Mouse (Mus musculus) ovary, adult 18-20 months (tissue): Measurements from ENCODE around the gene Immp2l.
A peak's percentile ranks its signal among the peaks of the same experiment; 100 is the strongest.

Source experiments
- DNase-seq: peaks from one replicate; pipeline ENCODE4 v3.0.0; 2022; ENCODE audit warnings: low spot score, mixed read lengths

The Immp2l gene

DNA sequence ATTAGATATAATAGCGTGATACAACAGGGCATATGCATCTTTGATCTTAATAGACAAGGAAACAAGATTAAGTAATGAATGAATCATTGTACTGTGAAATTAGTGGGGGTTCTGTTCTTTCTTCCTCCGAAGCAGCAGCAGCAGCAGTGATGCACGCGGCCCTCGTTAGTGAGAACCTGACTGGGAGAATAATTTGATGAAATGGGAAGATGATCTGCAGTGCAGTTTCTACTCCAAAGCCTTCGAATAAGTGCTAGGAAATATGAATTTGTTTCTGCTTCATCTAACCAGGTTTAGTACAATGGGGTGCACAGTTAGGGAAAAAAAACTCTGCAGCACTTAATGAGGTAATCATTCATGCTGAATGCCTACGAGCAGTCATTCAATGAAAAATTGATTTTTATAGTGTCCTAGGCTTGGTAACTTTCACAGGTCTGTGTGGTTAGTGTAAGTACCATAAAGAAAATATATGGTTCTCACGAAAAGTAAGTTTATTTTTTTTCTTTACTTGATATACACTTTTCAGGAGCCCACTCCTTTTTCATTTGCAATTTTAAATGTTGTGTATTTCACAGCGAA is 401.3 kb downstream of the Immp2l start:
- no peak for DNase-seq

DNA sequence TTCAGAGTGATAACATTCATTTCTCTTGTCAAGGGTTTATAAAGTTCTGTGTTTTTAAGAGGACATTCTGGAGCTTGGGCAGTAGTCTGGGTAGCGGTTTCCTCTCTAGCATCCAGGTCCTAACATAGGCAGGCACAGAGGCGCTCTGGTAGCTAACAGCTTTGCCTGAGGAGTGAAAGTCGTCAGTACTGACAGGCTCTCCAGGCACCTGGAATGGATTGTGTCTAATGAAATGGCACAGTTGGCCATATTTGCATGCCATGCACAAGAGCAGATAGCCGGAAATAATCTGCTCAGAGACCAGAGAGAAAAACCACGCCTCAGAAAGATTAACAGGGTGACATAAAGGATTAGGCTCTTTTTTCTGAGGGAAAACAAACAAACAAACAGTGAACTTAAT is 403.6 kb downstream of the Immp2l start:
- no peak for DNase-seq

DNA sequence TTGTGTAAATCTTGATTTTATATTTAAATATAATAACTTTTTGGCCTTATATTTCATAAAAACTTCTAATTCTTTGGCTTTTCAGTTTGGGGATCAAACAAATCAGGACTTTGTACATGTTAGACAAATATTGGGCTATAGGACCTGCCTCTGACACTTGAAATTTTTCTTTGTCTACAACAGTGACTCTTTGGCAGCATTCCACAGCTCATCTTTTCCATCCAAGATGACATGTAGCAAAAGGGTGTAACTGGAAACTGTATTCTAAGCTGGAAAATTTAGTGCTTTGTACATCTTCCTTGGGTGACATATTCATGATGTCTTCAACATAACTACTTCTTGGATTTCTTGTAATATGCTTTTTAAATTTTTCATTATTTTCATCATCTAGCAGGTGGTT is 404.9 kb downstream of the Immp2l start:
- no peak for DNase-seq

DNA sequence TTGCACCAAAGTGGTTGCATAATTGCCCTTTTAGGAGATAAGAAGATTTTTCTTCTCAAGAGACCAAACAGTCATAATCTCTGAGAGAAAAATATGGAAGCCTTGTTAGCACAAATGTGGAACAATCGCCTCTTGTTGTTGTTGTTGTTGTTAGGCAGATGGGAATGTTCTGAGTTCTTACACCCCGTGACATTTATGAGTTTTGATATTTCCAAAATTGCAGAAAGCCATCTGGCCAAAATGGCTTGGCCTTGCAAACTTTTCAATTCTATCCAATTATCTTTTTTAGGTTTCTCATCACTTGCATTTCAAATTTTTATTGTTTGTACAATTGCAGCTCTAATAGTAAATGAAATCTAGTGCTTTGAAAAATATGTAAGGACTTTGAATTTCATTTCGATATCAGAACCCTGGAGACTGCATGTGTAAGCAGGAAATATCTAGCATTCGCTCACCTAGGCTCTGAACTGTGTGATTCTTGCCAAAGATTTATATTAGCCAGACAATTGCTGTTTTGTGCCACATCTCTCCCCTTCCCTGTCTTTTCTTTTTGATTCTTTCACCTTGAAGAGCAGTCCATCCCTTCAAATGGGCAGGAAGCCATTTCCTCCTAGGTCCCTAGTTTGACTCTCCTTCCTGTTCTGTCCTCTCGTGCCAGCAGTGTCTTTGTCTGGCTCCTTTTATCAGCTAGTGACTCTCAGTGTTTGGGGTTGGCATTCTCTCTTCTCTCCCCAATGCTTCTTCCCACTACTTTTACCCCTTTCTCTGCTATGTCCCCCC is 412.5 kb downstream of the Immp2l start:
- no peak for DNase-seq

DNA sequence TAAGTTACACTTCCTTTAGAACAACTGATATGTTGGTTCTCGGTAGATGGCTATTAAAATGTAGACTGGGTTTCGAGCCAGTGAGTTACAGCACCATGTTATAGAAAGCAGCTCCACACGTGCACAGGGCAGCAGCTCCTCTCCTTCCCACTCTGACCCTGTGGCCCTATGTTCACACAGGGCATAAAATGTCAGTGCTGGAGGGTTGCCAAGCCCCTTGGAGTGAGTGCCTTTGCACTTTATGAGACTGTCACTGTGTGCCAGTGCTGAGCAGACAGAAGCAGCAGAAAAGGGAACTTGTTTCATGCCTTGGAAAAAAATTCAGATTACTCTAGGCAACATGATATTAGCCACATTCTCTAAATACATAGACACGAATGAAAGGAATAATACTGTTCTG is 414.6 kb downstream of the Immp2l start:
- no peak for DNase-seq

DNA sequence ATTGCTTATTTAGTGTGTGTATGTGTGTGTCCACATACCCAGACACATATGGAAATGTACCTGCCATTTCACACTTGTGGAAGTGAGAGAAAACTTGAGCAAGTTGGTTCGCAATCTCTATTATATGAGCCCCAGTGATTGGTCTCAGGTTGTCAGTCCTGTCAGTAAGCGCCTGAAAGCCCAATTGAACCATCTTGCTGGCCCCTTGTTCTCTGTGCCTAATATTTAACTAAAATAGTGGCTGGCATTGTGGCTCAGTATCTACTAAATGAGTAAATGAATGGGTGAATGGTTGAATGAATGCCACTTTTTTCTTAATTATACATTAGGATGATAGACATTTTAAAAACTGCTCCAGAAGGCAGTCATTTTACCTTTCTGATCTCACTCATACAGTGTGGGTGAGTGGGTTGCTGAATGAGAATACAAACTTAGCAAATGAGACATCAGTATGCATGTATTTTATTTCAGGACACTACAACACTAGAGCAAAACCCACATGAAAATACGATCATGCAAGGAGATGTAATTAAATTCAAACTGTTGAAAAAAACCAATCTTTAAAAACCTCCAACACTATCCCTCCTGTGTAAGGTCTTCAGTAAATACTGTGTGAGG is 444.6 kb downstream of the Immp2l start:
- DNase-seq, result no peak

DNA sequence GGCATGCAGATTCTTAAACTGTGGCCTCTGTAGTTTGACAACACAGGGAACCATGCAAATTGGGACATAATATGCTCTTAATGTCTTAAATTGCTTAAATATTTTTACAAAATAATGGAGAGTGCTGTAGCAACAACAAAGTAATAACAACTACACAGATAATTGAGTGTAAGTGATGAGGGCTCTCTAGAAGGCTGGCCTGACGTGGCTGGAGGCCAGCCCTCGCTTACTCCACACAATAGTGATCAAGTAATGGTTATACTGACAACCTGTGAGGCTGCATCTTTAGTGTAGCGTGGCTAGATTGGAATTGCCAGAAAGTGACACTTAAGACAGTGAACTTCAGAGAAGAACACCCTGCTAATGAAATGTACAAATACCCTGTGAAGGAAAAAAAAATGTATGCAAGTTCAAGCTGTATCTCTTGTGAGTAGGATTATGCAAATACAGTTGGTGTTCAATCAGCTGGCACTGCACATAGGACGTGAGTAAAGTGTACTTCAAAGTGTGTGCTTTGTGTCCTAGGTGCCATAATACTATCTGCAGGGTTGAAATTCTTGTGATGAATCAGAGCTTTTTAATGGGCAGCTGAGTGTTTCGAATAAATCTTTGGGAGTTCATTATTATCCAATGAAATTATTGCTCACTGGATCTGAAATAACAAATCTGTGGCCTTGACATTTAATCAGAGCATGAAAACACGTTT is 445.4 kb downstream of the Immp2l start:
- DNase-seq, result no peak

DNA sequence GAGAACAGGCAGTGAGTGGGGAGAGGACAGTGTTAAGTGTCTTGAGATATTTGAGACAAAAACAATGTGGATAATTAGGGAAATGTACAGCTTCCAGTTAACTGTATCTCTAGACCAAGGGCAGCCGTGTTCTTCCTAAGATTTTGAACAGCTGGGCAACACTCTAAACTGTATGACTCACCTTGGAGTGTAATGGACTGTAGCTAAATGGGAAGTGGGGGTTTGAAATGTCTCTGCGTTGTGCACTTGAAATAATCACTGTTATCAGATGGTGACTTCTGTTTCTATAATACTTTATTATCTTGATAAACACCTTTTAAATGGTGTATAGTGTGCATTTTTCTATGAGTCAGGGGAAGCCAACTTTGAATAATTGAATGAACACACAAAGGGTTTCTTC is 457.6 kb downstream of the Immp2l start:
- no peak for DNase-seq

DNA sequence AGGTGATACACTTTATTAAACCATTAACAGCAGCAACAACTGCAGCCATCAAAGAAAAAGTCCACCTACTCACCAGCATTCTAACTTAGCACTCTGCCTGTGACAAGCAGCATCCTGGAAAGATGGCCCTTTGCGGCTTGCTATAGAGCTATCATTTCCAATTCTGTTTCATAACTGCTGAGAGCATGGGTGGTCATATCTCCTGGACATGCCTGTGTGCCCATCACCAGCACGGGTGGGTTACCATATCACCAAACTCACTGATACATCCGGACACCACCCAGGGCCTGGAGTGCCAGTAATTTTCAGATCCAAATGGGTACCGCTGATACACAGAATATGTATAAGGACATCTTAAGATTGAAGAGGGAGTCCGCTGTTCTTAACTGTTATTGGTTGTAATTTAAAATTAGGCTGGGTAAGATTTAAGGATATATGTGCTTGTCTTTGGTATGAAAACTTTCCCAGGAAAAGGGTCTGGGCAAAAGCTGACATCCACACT is 459.3 kb downstream of the Immp2l start:
- no peak for DNase-seq

DNA sequence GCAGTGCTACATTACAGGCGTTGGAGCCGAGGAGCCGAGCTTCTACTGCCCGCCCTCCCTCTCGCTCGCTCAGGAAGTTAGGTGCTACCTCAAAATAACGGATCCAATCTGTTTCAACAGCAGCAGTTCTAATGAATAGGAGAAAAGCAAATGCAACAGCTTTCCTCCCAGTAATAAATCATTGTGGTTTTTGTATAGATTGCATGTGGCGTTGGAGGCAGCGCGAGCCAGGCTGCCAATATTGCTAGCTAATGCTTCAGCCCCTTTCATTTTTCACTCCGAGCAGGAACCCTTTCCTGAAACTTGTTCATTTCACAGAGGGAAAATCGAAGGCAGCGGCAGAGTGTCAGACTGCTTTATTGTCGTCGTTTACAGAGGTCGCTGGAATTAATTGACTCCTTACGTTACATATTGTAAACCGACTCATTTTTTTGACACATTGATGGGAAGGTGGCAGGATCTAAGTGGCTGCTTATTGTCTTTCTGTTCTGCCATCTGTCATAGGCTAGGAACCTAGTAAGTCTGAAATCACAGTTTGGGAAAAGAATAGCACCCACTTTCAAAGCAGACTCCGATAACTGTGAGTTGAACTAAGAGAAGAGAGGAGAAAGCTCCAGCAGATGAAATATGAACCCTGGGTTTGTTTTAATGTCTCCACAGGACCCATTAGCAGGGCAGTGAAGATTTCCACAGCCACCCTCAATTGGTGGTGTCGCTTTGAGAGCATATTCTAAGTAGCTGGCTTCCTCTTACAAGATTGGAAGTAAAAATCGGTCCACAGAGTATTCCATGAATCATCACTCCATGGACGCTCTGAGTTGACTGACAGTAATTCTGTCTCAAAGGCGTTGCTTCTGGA is 459.9 kb downstream of the Immp2l start:
- DNase-seq, result no peak

DNA sequence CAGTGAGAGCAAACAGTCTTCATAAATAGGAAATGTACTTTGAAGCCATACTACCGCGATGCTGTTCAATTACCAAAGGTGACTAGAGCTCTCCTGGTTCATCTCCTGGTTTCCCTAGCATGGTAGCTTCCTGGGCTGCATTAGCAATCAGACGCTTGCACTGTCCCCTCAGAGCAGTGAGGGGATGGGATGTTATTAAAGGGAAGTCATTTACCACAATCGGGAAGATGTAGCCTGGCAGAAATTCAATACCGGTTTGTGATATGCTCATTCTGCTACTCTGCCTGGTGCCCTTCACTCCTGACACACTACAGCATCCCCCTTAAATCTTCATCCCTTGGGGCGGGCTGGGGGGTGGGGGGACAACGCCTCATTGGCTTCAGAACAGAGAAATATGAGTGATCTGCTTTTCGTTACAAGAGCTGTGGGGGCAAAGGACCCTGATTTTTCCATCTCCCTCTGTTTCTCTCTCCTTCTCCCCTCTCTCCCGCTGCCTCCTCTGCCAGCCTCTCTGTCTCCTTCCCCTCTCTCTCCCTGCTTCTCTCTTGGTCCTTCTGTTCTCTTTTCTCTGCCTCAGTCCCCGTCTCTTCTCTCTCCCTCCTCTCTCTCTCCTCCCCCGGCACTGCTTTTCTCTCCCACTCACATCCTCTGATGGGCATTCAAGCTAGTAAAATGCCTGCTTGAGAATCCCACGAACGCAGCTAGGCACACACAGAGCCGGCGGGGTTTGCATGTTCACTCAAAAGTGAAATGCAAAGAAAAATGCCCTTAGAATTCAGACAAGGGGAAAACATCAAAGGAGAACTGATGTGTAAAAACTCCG is 461.0 kb downstream of the Immp2l start:
- DNase-seq, result no peak

DNA sequence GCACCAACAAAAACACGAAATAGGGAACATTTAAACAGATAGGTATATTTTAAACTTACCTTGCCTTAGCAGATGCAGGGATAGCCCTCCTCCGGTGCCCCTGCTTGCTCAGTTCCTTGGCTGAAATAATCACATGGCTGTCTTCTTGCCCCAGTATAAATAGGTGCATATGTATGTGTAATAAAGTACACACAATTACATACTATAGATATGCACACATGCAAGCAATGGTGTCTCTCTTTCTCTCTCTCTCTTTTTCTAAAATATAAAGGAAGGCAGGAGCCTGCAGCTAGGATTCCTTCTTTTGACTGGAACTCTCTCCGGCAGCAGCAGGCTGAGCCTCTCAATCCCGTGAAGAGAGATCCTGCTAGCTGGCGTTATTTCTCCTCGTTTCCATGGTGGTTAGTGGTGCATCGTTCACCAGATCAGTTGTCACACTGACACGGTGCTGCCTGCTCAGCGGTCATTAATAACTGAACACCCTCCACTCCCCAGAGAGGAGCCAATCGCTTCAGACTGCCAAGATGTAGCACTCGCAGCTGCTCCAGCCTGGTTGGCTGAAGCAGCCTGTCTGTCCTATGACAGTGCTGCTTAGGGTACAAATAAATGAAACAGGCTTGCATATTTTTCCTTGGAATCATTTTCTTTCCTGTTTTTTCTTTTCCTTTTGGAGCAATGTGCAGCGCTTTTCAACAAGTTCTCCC is 461.8 kb downstream of the Immp2l start:
- DNase-seq, result peak; percentile 32

DNA sequence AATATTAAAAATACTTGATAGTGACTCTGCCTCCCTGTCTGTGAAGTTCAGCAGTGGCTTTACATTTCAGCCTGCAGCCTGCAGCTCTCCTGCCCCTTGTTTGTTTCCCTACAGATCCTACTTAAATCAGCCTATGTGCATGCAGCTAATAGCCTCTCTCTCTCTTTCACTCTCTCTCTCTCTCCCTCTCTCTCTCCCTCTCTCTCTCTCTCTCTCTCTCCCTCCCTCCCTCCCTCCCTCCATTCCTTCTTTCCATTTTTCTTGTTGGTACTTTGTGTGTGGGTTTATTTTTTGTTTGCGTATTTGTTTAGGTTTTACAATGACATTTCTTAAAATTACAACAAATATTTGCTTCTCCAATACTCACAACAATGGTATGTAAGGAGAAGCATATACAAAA is 462.4 kb downstream of the Immp2l start, which contains the start of gene Lrrn3:
Lrrn3 (minus strand) TSS at position 101 of the 400 bp plus-strand sequence.
- DNase-seq, result no peak

DNA sequence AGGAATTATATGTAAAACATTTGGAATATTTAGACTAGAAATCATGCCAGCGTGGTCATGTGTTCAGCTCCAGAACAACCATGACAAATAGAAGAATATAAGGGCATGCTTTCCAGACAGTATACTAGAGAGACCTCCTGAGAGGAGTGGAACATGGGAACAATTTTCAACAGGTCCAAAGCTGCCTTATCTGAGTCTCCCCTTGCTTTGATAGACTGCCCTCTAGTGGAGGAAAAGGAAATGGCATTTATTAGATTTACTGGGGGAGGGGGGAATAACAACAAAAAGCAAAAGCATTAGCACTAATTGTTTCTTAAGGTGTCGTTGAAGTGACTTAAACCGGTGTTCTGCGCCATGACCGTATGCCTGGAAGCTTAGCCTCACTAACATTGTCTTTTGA is 463.1 kb downstream of the Immp2l start:
- DNase-seq, result no peak

DNA sequence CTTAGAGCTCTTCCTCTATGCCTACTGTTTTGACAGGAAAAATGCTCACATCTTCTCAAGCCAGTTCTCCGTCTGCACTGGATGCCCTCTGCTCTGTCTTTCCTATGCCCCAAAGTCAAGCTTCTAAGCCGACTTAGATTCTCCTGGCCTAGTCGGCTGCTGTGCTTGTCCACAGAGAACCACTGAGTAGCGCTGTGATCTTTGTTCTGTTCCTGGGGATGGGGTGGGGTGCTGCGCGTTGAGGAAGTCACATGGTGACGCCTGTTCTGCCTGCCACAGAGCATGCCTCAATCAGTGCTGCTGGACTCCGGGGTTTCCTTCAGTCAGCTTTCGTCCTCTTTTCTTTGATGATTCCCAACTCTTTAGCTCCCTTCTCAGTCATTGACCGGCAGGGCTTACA is 470.7 kb downstream of the Immp2l start:
- no peak for DNase-seq

DNA sequence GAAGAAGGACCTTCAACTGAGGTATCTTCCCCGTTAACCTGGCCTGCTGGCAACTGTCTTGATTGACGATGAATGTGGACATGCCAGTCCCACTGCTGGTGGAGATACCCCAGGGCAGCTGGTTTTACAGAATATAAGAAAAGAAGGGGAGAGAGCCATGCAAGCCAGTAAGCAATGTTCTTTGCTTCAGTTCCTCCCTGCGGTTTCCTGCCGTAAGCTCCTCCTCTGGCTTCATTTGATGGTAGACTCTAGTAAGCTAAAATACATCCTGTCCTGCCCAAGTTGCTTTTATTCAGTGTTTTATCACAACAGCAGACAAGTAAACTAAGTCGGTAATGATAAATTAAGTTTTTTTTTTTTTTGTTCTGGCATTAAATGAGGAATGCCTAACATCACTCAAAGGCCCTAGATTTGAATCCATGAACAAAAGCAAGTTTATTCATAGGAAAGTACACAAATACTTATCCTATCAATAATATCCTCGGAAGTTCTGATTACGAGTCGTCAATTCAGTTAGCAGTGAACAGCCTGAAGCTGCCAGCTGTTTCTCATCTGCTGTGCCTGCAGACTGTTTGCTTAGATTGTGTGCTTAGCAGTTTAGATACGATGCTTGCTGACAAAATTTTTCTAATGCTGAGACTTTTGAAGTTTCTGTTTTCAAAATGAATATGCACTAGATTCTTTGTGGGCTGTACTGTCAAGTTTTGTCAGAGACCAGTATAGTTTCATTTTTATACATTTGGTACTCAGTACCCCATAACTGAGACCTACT is 476.3 kb downstream of the Immp2l start:
- DNase-seq, result no peak

DNA sequence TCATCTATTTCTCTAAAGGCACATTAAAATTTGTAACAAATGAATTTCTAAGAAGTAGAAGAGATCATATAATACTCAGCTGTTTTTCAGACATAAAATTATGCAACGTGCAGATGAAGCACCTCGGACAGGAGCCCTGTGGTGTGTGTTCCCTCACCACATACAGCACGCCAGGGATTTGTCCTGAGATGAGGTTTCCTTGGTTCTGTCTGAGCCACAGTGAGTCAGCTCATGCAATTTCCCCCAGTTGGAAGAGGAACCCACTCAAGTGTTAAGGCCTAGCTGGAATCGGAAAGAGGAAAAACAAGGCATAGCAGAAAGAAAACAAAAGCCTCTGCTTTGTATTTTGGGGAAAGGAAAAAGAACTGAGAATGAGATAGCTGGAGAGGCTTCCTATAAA is 484.7 kb downstream of the Immp2l start:
- DNase-seq, result no peak

DNA sequence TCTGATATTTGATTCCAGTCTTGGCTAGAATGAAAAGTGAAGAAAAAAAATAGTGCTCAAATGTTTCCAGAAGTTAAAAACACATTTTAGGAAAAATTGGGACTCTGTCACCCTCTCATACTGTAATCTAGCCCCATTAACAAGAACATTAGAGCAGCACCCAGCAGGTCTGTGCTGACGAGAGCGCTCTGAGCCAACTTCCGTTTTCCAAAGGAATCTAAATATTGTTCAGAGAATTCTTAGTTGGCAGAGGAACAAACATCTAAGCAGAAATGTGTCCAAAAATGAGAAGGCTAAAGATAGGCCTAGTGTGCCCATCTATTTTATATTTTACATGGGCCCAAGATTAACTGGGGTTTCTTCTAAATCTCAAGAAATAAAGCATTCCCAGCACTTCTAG is 486.7 kb downstream of the Immp2l start:
- DNase-seq, result no peak

DNA sequence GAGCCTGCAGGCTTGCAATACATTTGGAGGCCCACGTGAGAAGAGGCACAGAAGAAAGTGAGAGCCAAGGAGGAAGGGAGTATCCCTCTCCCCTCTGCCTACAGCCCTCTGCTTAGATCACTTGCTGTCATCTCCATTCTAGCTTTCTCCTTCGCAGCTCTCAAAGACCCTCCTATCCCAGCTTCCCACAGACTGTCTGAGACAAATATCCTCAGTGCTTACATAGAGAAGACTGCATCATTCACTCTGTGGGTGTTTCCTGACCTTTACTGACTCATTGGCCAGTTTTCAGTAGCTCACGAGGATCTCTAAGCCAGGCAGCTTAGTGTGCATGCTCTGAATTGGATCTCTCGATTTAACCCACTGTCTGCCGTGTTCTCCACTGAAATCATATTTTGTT is 495.0 kb downstream of the Immp2l start:
- DNase-seq, result no peak
